Mouse (Mus musculus) heart, adult 11 months (tissue): ENCODE data around the gene Tmc8.

Experiments
- DNase-seq: peaks from one replicate; pipeline ENCODE4 v3.0.0; 2022

Tmc8 gene

DNA sequence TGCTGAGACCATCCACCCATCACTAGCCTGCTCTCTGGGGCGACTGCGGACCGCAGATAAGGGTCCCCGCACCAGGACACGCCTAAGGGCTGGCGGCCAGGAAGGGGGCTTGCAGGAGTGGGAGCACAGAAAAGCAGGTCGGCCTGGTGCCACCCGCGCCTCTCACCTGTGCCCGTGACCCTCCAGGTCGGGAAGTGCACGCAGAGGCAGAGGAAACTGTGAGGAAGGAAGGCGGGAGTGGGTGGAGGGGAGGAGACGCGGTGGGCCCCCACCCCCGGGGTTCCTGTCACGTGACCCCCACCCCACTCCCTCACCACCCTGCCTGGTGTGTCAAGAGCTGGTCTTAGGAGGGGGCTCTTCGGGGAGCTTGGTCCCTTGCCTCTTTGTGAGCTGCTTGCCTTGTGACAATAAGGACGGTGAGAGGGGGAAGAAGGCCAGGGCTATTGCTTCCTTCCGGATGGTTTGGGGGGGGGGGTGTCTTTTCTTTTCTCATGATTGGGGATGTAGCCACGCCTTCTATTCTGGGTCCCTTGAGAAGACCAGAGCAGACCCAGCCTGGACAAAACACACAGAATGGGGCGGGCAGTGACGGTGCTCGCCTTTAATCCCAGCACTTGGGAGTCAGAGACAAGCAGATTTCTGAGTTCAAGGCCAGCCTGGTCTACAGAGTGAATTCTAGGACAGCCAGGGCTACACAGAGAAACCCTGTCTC lies at the start of gene Tmc8, which contains the start of gene Tmc6:
Gene Tmc8 (plus strand): TSS at position 84 of the 712 bp plus-strand sequence.
Gene Tmc6 (minus strand): TSS at position 206 of the 712 bp plus-strand sequence.
- DNase-seq = peak; percentile 99

DNA sequence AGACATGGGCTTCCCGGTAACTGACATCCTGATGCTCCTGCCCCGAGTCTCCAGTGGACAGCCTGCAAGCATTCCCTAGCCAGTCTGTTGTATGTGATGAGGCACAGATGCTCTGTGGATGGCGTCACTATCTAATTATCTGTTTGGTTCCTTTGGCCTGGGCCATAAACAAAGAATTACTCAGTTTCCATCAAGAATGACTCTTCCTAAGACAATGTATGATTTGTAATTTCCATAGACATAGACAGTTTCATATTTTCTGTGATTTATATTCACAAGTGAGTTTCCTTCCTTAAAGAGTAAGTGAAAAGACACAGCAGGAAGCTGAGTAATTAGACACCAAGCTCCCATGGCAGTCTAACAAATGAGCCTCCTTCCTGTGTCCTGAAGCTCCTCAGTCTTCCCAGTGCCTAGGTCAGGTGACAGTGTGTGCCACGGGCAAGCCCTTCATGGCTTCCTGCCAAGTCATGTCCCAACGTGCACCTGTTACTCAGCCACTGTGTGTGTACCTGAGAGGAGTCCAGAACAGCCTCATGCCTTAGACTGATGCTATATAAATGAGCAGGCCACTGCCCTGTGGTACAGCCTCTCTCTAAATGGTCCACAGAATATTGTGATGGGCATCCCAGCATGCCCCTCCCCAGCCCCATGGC lies 45.7 kb upstream of the Tmc8 start:
- no peak for DNase-seq

DNA sequence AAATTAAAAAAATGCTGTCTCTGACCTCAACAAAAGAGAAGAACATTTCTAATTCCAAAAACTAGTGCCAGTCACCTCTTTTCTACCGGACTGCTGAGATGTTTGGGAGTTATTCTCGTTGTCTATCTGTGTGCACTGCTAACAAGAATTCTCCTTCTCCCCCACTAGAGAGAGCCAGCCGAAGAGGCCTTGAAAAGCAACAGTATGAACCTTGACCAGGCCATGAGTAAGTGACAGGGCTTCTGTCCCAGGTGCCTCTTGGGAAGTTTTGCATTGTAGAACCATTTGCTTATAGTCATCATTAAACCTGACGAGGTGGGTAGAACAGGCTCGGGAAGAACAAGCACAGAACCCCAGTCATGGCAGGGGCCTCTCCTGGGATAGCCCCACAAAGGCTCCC lies 43.8 kb upstream of the Tmc8 start:
- no peak for DNase-seq

DNA sequence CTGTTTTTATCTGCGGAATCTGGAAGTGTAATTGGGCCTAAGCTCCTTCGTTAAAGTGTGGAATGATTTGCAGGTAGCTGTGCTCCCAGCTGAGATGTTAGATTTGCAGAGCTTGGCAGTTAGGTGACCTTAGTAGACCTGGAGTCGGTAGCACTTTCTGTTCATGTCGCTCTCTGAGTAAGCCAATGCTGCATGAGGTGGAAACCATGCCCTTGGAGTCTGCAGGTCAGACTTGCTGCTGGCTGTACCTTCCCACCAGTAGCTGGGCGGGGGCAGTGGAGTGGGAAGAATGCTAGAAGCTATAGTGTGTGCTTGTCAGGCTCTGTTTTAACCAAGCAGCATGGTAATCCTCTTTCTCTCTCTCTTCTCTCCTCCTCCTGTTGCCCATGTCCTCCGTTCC lies 40.7 kb upstream of the Tmc8 start:
- no peak for DNase-seq

DNA sequence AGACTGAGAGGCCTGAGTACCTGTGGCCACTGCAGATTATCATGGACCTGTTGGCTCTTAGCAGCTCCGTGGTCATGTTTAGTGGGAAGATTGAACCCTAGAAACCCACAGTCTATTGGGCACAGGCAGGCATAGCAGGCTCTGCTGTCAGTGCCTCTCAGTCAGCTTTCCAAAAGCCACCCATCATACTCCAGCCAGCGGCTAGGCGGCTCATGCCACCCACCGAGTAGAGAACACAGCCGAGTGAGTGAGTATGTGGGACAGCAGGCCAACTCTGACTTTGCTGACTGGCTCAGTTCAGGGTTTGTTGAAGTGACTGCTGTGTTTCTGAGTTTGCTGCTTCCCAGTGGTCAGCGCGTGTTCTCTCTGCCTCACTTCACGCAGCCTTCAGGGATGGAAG lies 39.6 kb upstream of the Tmc8 start:
- DNase-seq = no peak

DNA sequence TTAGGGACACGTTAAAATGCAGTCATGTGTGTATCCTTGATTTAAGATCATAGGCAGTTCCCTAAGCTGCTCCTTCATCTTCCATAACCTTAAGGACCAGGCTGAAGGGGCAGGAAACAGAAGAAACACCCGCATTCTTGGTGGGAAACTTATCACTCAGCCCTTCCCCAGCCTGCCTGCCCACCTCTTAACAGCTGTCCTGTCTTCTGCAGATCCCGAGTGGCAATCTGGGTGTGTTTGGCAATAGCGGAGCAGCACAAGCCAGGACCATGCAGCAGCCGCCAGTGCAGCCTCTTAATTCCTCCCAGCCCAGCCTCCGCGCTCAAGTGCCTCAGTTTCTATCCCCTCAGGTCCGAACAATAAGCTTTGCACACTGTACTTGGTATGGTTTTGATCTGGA lies 39.2 kb upstream of the Tmc8 start:
- DNase-seq = no peak

DNA sequence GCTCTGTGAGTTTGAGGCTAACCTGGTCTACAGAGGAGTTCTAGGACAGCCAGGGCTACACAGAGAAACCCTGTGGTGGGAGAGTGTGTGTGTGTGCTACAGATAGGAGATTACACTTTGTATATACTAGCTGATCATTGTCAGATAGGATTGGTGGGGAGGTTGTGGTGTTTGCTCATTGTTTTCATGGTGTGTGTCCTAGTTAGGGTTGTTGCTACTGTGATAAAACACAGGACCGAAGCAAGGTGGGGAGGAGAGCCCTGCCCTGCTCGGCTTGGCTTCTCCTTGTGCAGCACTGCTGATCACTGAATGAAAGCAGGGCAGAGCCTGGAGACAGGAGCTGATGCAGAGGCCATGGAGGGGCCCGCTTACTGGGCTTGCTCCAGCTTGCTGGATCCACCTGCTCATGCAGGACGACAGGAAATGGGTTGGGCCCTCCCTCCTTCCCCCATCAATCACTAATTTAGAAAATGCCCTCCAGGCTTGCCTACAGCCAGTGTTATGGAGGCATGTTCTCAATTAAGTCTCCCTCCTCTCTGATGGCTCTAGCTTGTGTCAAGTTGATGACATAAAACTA lies 38.3 kb upstream of the Tmc8 start:
- no peak for DNase-seq

DNA sequence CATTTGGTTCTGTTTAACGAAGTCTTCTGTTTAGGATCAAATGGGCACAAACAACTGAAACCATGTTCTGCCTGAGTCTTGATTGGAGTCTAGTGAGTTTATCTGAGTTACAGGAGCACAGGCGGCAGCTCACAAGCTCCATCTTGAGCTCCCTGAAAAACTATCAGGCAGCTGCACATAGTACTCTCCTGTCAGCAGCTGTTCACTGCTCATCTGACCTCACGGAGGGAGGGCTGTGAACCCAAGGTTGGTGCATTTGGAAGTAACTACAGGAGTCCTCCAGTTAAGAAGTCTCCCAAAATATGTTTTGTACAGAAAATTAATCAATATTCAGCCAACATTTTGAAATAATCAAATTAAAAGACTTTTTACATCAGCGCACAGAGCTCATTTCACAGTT lies 33.2 kb upstream of the Tmc8 start:
- no peak for DNase-seq

DNA sequence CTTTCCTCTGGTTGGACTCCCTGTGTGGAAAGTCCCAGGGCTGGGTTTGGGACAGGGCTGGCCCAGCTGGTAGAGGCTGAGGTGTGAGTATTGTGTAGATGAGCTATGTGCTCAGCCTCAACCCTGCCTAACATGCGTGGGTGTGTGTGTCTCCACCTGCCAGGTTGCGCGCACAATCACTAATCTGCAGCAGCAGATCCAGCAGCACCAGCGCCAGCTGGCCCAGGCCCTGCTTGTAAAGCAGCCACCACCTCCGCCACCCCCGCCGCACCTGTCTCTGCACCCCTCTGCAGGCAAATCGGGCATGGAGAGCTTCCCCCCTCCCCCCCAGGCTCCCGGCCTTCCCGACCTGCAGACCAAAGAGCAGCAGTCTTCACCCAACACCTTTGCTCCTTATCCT lies 32.5 kb upstream of the Tmc8 start:
- DNase-seq = no peak

DNA sequence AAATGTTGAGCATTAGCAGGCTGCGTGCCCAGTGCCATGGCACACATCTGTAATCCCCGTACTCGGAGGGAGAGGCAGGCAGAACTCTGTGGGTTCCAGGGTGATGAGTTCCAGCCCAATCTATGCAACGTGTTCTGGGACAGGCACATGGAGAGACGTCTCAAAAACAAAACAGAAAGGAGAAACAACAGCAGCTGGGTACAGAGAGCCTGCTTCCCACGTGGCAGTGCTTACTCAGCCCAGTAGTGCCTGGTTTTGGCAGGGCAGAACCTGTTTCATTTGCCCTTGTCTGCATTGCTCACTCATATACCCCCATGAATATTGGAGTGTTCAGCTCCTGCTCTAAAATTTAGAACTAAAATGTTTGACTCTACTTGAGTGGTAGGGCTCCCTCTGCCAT lies 30.3 kb upstream of the Tmc8 start:
- DNase-seq = no peak

DNA sequence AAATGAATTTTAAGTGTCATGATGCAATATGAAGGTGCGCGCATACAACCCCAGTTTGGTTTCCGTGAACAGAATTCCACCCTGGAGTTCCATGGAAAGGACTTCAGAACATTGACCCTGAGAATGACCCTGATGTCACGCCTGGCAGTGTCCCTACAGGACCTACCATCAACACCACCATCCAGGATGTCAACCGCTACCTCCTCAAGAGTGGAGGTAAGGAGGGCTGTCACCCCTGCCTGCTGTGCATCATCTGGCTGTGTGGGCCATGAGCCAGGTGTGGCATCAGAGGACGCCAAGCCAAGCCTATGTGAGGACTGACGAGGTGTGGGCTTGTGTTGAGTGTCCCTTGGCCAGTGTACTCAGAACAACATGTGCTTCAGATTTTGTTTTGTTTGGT lies 26.0 kb upstream of the Tmc8 start:
- peak; percentile 92 for DNase-seq

DNA sequence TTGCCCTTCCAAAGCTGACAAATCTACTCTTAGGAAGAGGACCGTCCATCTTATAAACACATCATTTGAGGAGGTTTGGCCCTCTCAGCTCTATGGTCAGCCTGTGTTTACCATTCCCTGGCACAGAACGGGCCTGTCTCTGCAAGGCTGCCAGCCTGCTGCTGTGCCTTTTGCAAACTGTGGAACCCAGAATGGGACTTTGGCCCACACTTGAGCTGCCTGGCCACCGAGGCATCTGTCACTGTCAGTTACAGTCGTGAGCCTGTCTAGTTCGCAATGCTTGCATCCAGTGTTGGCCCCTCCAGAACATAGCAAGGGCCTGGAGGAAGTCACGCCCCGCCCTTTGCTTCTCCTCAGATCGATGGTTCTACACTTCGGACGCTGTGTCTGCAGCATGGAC lies 22.6 kb upstream of the Tmc8 start:
- no peak for DNase-seq

DNA sequence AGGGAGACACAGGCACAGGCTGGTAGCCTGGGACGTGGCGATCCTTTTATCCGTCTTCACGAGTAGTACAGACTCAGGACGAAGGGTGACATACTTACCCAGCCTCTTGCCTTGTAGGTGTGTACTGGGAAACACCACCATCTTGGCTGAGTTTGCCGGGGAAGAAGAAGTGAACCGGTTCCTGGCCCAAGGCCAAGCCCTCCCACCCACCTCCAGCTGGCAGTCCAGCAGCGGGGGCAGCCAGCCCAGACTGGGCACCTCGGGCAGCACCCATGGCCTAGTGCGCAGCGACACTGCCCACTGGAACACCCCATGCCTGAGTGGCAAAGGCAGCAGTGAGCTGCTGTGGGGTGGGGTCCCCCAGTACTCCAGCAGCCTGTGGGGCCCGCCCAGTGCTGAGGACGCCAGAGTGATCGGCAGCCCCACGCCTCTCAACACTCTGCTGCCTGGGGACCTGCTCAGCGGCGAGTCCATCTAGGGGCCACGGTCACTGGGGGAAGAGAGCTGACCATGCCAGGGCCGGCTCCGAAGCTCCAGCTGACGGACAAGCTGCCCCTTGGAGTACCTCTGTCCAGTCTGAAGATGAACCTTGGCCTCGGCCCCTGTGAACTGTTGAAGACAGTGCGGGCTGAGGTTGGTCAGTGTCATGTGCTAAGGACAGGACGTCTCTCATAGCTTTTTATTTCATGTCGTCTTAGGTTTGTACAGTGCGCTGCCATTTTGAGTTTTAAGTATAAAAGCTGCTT lies 21.3 kb upstream of the Tmc8 start:
- DNase-seq = peak; percentile 91

DNA sequence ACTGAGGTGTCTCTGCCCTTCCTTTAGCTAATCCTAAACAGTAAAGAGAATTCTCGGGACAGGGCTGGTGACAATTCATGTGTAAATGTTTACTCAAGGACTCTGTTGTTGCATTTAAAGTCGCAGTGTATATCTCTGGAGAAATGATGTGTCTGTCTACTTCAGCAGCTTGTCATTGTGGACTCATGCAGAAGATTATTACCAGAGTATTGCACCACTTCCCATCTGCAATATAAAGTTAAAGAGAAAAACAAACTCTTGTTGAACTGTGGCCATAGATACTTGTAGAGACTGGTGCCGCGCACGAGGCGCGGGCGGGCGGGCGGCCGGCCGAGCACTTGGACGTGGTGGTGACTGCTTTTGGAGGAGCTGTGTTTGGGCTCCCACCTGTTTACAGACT lies 20.1 kb upstream of the Tmc8 start:
- no peak for DNase-seq

DNA sequence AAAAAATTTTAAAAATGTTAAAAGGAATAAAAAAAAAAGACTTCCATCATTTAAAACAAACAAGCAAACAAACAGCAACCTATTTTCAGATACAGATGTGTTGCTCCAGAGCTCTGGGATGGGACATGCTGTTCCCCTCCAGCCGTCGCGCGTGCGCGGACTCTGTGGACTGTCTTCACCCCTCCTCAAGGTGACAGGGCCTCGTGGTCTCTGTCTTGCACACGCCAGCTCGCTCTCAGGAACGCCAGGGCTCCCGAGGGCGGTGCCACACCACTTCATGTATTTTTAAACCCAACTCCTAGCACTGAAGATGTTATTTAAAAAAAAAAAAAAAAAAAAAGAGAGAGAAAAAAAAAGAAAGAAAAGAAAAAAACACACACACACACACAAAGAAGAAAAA lies 19.6 kb upstream of the Tmc8 start:
- DNase-seq = peak; percentile 95

DNA sequence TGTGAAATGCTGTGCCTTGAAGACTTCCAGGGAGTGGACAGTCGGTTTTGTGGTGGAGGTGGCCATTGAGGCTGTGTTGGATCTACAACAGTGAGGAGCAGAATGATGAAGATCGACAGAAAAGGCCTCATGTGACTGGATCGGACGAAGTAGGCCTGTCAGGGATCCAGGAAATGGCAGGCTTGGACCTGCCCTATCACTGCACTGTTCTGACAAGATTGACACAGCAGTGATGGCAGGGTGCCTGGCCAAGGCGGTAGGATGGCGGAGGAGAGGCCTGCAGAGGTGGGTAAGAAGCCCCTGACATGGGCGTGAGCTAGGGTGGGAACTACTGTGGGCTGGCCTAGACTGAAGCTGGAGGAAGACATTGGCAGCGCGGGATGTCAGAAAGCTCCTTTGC lies 17.6 kb upstream of the Tmc8 start:
- DNase-seq = peak; percentile 94

DNA sequence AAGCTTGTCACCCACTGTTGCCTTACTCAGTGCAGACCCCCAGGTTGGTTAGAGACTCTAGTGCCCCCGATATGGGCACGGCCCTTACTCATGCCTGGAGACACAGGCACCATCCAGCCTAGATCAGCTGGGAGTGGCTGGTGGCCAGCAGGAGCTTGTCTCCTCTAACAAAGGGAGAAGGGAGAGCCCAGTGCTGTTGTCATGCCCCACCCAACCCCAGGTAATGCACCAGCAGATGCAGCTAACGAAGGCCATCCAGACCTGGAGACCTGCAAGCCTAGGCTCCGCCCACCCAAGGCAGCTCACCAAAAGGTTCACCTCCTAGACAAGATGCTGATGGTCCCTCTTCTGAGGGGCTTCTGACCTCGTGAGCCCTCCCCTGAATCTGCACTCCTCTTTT lies 16.5 kb upstream of the Tmc8 start:
- DNase-seq = peak; percentile 91

DNA sequence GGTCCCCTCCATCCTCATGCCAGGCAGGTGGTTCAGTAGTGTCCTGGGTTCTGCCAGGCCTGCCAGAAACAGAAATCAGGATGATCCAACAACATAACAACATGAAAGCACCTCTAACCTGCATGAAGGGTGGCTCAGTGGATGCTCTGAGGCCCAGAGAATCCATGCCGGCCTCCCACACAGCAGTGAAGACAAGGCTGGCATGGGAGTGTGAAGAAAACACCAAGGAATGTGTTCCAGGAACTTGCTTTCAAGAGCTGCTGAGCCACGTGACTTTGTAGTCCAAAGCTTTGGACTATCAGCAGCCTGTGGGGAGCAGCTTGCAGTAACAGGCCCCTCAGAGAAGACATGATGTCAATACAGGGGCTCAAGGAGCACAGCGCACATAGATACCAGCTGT lies 15.6 kb upstream of the Tmc8 start:
- DNase-seq = no peak

DNA sequence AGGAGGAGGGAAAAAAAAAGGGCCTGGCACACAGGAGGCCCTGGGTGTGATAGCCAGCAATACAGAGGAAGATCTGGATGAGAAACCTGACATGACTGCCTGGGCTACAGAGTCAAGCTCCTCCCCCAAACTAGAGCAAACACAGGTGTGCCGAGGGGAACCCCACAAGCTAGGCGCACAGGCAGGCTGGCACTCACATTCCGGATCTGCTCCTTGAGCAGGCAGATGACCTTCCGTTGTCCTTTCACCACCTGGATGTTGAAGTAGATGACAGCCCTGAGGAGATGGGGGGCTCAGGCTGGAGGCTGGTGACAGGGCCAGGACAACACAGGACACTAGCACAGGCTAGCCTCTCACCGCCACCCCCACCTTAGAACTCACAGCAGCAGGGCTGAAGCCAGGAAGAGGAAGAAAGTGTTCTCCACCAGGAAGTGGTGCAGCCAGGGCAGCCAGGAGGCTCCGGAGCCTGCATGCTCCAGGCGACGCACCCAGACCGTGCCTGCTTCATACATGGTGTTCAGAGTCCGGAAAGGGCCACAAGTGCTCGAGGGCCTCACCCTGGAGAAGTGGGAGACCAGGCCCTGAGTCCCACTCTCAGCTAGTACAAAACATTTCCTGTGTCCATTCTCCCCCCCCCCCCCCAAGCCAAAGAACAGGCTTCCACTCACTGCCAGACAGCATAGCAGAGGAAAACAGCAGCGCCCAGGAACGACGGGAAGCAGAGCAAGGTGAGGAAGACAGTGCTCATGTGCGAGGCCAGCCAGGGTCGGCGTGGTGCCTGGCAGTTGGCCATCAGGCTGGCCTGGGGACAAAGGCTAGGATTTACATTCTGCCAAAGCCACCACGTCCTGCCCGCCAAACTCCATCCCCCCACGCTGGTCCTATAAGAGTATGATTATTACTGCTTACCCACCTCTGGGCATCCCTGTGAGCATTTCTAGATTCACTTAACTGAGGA lies 12.9 kb upstream of the Tmc8 start:
- peak; percentile 91 for DNase-seq

DNA sequence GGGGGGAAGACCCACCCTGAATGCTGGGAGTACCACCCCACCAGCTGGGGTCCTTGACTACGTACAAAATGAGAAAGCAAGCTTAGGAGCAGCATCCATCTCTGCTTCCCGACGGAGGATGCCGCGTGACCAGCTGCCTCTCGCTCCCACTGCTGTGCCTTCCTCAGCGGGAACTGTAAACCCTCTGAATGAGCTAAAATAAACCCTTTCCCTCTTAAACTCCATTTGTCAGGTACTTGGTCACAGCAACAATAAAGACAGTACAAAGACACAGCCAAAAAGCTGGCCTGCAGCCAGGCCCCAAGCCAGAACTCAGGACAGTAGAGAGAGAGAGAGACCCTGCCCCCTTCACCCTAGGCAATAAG lies 12.2 kb upstream of the Tmc8 start:
- no peak for DNase-seq

DNA sequence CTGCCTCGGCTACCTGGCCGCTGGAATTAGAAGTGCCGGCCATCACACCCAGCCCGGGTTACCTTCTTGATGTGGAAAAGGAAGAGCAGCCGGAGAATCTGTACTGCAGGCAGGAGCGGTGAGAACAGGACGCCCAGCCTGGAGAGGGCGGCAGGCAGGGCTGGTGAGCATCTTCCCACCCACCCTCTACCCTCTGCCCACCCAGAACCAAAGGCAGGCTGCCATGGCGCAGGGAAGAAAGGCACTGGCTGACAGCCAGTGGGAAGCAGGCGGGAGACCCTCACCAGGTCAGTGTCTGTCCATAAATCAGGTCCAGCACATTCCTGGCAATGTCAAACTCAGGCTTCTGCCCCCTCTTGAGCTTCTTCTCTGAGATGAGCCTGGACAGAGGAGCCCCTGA lies 11.5 kb upstream of the Tmc8 start:
- no peak for DNase-seq

DNA sequence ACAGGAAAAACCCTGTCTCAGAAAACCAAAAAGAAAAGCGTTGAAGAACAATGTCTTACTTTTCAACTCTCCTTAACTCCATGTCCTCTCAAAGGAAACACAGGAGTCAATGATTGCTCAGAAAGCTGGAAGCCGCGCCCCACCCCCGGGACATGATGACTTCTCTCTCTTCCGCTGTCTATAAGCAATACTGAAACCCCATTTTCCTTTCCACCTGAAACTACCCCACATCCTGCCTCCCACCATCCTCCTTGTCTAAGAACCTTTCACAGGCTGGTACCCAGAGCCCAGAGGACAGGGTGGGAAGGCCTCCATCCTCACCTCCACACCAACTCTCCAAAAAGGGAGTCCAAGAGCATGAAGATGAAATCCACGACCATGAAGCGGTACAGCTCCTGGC lies 9.5 kb upstream of the Tmc8 start:
- DNase-seq = no peak

DNA sequence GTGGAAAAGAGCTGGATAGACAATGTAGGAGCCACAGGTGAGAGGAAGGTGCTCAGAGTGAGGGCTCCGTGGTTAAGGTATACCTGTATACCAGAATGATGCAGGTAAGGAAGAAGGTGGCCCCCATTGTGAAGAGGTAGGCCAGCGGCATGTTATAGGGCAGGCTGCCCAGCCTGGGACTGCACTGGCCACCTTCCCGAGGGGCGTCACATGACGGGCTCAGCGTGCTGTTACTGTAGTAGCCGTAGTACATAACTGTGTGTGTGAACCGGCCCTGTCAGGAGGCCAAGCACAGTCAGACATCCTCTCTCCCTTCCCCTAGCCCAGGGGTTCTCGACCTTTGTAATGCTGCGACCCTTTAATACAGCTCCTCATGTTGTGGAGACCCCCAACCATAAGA lies 7.0 kb upstream of the Tmc8 start:
- DNase-seq = peak; percentile 95
